Mouse (Mus musculus): ENCODE results near the gene H2-DMb2.

GRCm38 (mm10) chr17:34172528-34172927, 29.4 kb downstream of the H2-DMb2 start:
- TF ChIP-seq POLR2A (IDR thresholded peaks at IDR 0.05; ENCODE audit: borderline replicate concordance, low read depth, low read length): no peak
- no peak for TF ChIP-seq CTCF (IDR thresholded peaks at IDR 0.05; ENCODE audit: low read depth, low read length)

All from bone marrow macrophage, adult 2 months (primary cell).